Mouse (Mus musculus) stomach, postnatal 0 days (tissue): ENCODE data around the gene Wdr37.

Source experiments
- CTCF ChIP-seq: IDR thresholded peaks from 2 replicates; pipeline ENCODE4 v1.5.1; 2016; ENCODE audit warnings: antibody characterized with exemption, low read depth, mild to moderate bottlenecking, moderate library complexity
- EP300 ChIP-seq: optimal IDR thresholded peaks from 2 replicates; pipeline ENCODE3; 2016; ENCODE audit warnings: antibody characterized with exemption

DNA sequence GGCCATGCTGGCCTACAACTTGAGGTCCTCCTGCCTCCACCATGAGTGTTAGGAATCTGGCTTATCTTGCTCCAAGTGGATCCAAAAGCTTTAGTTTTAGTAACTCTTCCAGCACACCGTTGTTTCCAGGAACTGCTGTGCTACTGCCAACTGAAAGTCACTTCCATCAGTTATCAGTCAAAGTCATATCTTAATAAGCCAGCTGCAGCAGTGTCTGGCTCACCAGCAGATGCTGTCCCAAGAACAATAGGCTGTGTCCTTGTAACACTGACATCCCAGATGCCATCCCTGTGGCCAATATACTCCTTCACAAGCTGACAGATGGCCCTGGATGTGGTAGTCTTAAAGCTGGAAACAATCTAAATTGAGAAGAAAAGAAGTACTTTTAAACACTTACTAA, 22.4 kb downstream of the Wdr37 start:
- TF ChIP-seq CTCF (no peak), EP300 (no peak)
